In the genomic region with DNA sequence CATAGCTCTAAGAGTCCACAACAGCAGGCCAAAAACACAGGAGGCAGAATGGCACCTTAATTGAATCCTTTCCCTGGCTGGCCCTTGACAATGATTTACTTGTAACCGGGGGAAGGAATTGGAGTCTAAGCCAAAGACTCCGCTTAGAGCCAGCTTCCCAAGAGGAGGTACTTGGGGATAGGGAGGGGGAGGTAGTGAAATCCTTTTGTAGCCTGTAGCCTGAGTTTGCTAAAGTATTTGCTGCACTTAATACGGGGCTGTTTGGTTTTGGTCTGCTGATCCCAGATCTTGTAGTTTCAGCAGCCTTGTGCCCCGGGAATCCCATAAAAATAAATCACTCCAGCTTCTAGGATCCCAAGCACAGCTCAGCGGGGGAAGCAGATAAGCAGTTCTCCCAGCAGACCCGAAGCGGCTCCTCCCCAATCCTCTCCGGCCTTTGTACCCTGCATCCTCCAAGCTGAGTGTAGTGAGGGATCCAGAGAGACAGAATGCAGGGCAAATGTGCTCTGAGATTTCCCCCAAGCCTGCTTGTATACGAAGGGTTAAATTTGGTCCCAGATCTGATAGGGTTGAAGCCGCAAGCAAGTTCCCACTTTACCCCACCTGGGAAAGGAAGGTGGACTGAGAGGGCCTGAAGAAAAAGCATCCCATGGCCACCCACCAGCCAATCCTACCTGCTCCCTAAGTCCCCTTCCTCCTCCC, we compare ENCODE assay signal across 8 mouse cellular contexts. TPM values are rescaled to one million over a fixed set of nuclear protein-coding genes. Genes with fewer than 3 reads are reported as not detected.
DNase-seq lines count a peak whose midpoint lies in the region; ATAC-seq and TF ChIP-seq lines count a peak whose summit lies in the region.

No protein-coding gene starts in this region.

- TF ChIP-seq CTCF in lung, embryonic 14.5 days (IDR thresholded peaks at IDR 0.05; ENCODE audit: low read depth) = no peak

- 2% methylated on average over 10 of the region's 10 CpGs for WGBS in embryonic facial prominence, embryonic 13.5 days
- 8% methylated on average over 10 of the region's 10 CpGs for WGBS in lung, embryonic 14.5 days

- peak overlapping the region; percentile 82 for H3K9ac ChIP-seq in embryonic facial prominence, embryonic 13.5 days
- H3K9ac ChIP-seq in lung, embryonic 14.5 days = peak overlapping the region; percentile 66

- DNase-seq in thymus, postnatal 14 days = peak; percentile 19
- no peak for DNase-seq in thymus, postnatal 0 days (ENCODE audit: low spot score)
- peak; percentile 26 to 36 for DNase-seq in heart, postnatal 10 days
- DNase-seq in kidney, postnatal 36 days = peak; percentile 73 to 88
- peak; percentile 43 for DNase-seq in lung, embryonic 14.5 days
- peak; percentile 8 for DNase-seq in retina, adult 2 months (ENCODE audit: low read depth, low spot score)
- no peak for DNase-seq in gastrocnemius, adult 8-10 months (ENCODE audit: low spot score in 2 of 2)

- peak overlapping the region; percentile 99 for H3K4me2 ChIP-seq in embryonic facial prominence, embryonic 13.5 days
- peak overlapping the region; percentile 99 for H3K4me2 ChIP-seq in lung, embryonic 14.5 days

- peak overlapping the region; percentile 71 for H3K4me3 ChIP-seq in embryonic facial prominence, embryonic 13.5 days
- peak overlapping the region; percentile 72 for H3K4me3 ChIP-seq in lung, embryonic 14.5 days (ENCODE audit: low read depth, low read length)

- no peaks in the 10 kb centered on the region for H3K9me3 ChIP-seq in embryonic facial prominence, embryonic 13.5 days
- H3K9me3 ChIP-seq in lung, embryonic 14.5 days (ENCODE audit: low read depth, low read length) = no peaks in the 10 kb centered on the region

- H3K27me3 ChIP-seq in embryonic facial prominence, embryonic 13.5 days = no peaks in the 10 kb centered on the region; the same call in 1 of the 2 replicates
- H3K27me3 ChIP-seq in lung, embryonic 14.5 days (ENCODE audit: insufficient read depth, low read length) = no peaks in the 10 kb centered on the region

- intact Hi-C loops in heart, postnatal 10 days (cut with DNase I) = loop anchor here (2.0 to 5.0 kb wide), 5 partner anchors 60 to 725 kb away; no protein-coding TSS in a partner anchor

- H3K36me3 ChIP-seq in embryonic facial prominence, embryonic 13.5 days = no peaks in the 10 kb centered on the region
- H3K36me3 ChIP-seq in lung, embryonic 14.5 days (ENCODE audit: insufficient read depth) = peaks cover 7% of the 10 kb centered on the region; the same call in 1 of the 2 replicates

- H3K4me1 ChIP-seq in embryonic facial prominence, embryonic 13.5 days = peaks cover 14% of the 10 kb centered on the region; the same call in 1 of the 2 replicates
- no peaks in the 10 kb centered on the region for H3K4me1 ChIP-seq in lung, embryonic 14.5 days (ENCODE audit: insufficient read depth)

- H3K27ac ChIP-seq in embryonic facial prominence, embryonic 13.5 days = peak overlapping the region; percentile 86
- peak overlapping the region; percentile 96; the same call in 1 of the 2 replicates for H3K27ac ChIP-seq in lung, embryonic 14.5 days (ENCODE audit: low read depth)

- no peak for ATAC-seq in embryonic facial prominence, embryonic 13.5 days (ENCODE audit: insufficient number of reproducible peaks, insufficient read depth, low FRiP score, low TSS enrichment, low read depth)
- ATAC-seq in lung, embryonic 14.5 days (ENCODE audit: insufficient read depth) = no peak

RNA-seq across cellular contexts. Expression of a gene that starts 31.3 kb away (rescaled TPM):
- polyA plus RNA-seq in thymus, postnatal 0 days (2015; fragmentation: Nextera tagmentation; extraction: Ambion mirVana) = 3.8 and 4.2 TPM in 2 replicates
- 9.6 and 11.9 TPM in 2 replicates for polyA plus RNA-seq in embryonic facial prominence, embryonic 13.5 days (2015; fragmentation: Nextera tagmentation; extraction: Ambion mirVana)
- total RNA-seq in heart, postnatal 10 days (2021) = 10 to 100 TPM in 1 of 2 experiments, 1 to 10 TPM in 1; 6.7 to 10.5 TPM
- polyA plus RNA-seq in lung, embryonic 14.5 days (2014; fragmentation: Nextera tagmentation; extraction: Ambion mirVana) = 31.9 and 32.1 TPM in 2 replicates
- total RNA-seq in gastrocnemius, adult 8-10 months (2022) = 1 to 10 TPM; 1.9 to 2.6 (median 2.0) TPM

Comparison
In these comparisons a context has a peak if more than half of its experiments do, and no peak if none do; other contexts are left out.
1. DNase-seq: peak in thymus, postnatal 14 days (single experiment), heart, postnatal 10 days (2 of 2), kidney, postnatal 36 days (2 of 2), lung, embryonic 14.5 days (single experiment) and retina, adult 2 months (single experiment); none in thymus, postnatal 0 days (single experiment) and gastrocnemius, adult 8-10 months (0 of 2).